Mouse (Mus musculus): ENCODE data around the gene Ankrd65.

DNA sequence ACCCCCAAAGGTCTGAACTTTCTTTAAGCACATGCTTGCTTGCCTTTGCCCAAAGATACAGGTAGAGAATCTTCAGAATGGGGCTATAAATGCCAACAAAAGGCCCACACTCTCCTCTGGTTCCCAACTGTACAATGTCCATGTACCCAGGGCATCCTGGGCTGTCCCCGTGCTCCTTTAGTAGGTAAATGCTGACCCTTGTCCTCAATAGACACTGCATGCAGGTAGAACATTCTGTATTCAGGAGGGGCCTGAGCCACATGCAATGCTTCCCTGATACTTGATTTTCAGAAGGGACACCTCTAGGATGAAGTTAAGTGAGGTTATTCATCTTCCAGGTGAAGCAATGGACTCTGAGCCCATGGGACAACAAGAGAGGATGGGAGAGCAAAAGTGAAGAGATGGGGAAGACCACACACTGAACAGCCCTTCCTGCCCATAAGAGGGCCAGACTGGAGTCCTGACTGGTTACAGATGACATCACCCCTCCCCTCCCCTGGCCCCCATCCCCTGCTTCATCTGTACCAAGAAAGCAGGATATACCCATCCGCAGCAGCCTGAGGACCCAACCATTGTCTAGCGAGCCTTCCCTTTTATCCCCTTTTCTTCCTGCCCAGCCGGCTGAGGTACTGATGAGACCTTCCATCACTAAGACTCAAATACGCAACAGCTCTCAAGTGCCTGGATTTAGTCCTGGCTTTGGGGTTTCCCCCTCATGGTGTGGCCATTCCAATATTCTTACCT is 16.7 kb upstream of the Ankrd65 start:
- TF ChIP-seq POLR2A (IDR thresholded peaks at IDR 0.05; ENCODE audit: low read depth, low read length) (no peak), CTCF (conservative IDR thresholded peaks at IDR 0.05; ENCODE audit: insufficient read depth, insufficient read length, low read depth, low read length) (no peak)

All from kidney, adult 2 months (tissue).